Mouse (Mus musculus): Measurements from ENCODE around the gene Nudt22. TPM values are rescaled to one million over a fixed set of nuclear protein-coding genes. Genes with fewer than 3 reads are reported as not detected.

Nudt22 gene
- total RNA-seq, 1 experiment from 2014 or later, result 9.9 TPM

DNA sequence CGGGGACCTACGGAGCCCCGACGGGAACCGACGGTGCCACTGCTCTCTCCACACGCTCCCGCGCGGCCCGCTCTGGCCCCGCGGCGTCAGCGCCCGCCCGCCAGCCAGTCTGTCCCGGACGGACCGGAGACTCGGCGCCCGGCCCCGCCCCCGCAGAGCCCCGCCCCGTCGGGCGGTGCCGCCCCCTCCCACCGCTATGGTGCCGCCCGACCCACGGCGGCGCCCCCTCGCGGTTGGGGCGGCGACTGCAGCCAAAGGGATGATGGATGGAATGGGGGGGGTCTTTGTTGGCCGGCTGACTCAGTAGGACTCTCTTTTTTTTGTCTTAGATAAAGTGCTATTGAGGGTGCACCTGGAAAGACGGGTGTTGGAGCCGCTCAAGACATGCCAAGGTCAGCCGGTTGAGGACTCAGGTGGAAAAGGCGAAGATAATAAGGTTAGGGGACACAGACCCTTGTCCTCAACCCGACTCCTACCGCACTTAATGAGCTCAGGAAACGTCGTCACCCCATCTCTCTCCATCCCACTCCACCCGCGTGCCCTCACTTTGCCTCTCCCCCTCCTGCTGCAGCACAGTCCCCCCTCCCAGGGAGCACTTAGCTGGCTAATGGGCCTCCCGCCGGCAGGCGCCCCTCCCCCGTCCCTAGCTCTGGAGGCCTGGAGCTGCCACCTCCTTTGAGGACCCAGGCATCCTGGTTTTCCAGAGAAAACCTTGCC is 26.1 kb downstream of the Nudt22 start:
- ATAC-seq (replicated peaks in 1 of 2; ENCODE audit: insufficient read depth in 1 of 2, low FRiP score in 2 of 2, low TSS enrichment in 1 of 2, low read depth in 1 of 2, poor library complexity in 2 of 2, severe bottlenecking in 2 of 2), result peak in 1 of 2 experiments; percentile 18; a peak in 1 of 4 replicates

DNA sequence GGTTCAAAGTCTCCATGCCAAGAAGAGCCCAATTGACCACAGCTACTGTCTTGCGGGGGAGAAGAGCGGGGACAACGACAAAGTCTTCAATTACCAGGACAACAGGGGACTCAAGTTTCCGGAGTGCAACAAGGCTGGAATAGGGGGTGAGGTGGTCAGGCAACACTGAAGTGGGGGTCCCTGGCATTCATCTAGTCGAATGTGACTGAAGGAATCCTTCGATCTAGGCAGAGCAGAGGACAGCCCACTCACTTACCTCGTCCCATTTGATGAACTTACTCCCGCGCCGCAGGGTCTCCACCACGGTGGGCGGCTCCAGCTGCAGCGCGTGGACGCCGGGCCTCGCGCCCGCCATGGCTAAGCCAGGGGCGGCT is 26.6 kb downstream of the Nudt22 start:
- no peak for ATAC-seq (replicated peaks in 1 of 2; ENCODE audit: insufficient read depth in 1 of 2, low FRiP score in 2 of 2, low TSS enrichment in 1 of 2, low read depth in 1 of 2, poor library complexity in 2 of 2, severe bottlenecking in 2 of 2)

GRCm38 (mm10) chr19:6968491-6969271 is 27.2 kb downstream of the Nudt22 start:
- ATAC-seq (replicated peaks in 1 of 2; ENCODE audit: insufficient read depth in 1 of 2, low FRiP score in 2 of 2, low TSS enrichment in 1 of 2, low read depth in 1 of 2, poor library complexity in 2 of 2, severe bottlenecking in 2 of 2), result no peak

GRCm38 (mm10) chr19:6956461-6956860 is 39.5 kb downstream of the Nudt22 start:
- ATAC-seq (replicated peaks in 1 of 2; ENCODE audit: insufficient read depth in 1 of 2, low FRiP score in 2 of 2, low TSS enrichment in 1 of 2, low read depth in 1 of 2, poor library complexity in 2 of 2, severe bottlenecking in 2 of 2), result no peak

GRCm38 (mm10) chr19:6955424-6955823 is 40.5 kb downstream of the Nudt22 start:
- ATAC-seq (replicated peaks in 1 of 2; ENCODE audit: insufficient read depth in 1 of 2, low FRiP score in 2 of 2, low TSS enrichment in 1 of 2, low read depth in 1 of 2, poor library complexity in 2 of 2, severe bottlenecking in 2 of 2), result no peak

GRCm38 (mm10) chr19:6954046-6954445 is 41.9 kb downstream of the Nudt22 start:
- ATAC-seq (replicated peaks in 1 of 2; ENCODE audit: insufficient read depth in 1 of 2, low FRiP score in 2 of 2, low TSS enrichment in 1 of 2, low read depth in 1 of 2, poor library complexity in 2 of 2, severe bottlenecking in 2 of 2), result no peak

DNA sequence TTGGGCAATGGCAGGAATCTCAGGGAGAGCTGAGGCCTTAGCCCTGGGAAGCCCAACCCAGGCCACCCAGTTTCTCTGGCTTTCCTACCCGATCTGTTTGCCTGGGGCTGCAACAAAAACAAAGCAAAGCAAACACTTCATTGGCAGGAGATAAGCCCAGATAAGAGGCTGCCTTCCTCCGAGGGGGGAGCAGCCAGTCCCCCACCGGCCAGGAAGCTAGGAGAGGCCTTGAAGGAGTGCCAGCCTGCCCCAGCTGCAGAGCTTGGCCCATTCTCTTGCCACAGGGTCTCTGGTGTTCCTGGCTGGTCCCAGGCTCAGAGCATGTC is 43.2 kb downstream of the Nudt22 start:
- no peak for ATAC-seq (replicated peaks in 1 of 2; ENCODE audit: insufficient read depth in 1 of 2, low FRiP score in 2 of 2, low TSS enrichment in 1 of 2, low read depth in 1 of 2, poor library complexity in 2 of 2, severe bottlenecking in 2 of 2)

DNA sequence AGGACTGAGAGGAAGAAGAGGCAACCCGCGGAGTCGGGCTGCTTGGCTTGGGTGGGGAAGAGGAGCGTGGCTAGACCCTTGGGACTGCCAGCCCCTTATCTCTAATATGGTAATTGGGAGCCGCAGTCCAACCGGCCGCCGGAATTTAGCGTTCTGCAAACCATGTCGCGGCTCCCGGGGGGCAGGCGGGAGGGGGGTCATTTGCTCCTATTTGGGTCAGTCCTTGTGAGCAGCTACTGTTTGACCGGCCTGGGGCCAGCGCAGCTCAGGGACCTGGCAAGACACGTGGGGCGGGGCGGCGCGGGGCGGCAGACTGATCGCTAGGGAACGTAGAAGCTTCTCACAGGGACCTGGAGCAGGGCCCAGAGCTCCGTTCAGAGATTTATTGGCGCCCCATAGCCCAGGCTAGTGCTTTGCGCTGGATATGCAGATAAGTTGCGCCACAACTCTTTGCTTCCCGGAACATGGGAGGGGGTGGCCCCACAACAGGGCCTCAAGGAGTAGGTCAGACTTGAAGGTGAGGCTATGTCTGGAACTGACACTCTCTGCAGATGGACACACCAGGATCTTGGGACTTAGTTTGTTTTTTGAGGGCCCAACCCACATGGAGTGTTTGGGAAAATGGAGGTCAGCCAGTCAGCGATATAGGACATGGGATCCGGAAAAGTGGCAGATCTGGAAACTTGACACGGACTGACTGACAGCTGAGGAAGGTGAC is 43.8 kb downstream of the Nudt22 start:
- ATAC-seq (replicated peaks in 1 of 2; ENCODE audit: insufficient read depth in 1 of 2, low FRiP score in 2 of 2, low TSS enrichment in 1 of 2, low read depth in 1 of 2, poor library complexity in 2 of 2, severe bottlenecking in 2 of 2), result peak; percentile 8 to 13; a peak in 2 of 4 replicates

GRCm38 (mm10) chr19:6951381-6951968 is 44.4 kb downstream of the Nudt22 start:
- ATAC-seq (replicated peaks in 1 of 2; ENCODE audit: insufficient read depth in 1 of 2, low FRiP score in 2 of 2, low TSS enrichment in 1 of 2, low read depth in 1 of 2, poor library complexity in 2 of 2, severe bottlenecking in 2 of 2), result peak; percentile 64 to 79

DNA sequence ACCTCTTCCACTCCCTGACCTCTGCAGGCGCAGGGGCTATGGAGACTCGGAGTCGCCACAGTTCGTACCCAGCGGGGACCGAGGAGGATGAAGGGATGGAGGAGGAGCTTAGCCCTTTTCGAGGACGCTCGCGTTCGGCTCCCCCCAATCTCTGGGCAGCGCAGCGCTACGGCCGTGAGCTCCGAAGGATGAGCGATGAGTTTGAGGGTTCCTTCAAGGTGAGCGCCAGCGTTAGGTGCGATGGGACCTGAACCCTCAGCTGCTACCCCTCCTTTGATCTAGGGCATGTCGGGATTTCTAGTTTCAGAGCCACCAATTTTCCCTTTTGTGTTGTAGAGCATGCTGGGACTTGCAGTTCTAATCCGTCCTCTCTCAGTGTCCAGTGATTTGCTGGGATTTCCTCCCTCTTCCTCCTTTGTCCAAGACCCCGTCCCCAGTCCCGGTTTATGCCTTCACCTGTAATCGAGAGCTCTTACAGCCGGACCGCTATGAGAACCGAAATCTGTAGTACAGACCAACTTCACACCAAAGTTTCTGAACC is 45.2 kb downstream of the Nudt22 start:
- peak in 1 of 2 experiments; percentile 13; a peak in 2 of 4 replicates for ATAC-seq (replicated peaks in 1 of 2; ENCODE audit: insufficient read depth in 1 of 2, low FRiP score in 2 of 2, low TSS enrichment in 1 of 2, low read depth in 1 of 2, poor library complexity in 2 of 2, severe bottlenecking in 2 of 2)

DNA sequence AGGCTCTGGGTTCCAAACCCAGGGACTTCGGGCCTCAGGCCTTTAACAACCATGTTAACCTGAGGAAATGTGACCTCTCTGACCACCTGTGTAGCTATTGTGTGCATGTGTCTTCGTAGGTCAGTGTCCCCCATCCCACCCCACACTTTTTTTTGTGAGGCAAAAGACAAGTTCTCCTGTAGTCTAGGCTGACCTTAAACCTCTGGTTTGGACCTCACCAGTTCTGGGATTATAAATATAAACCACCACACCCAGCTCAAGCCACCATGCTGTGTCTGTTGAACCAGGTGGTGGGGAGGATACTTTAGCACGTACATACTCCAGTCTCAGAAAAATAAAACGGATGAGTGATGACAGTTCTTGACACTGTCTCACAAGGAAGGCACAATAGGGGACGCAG is 46.0 kb downstream of the Nudt22 start:
- no peak for ATAC-seq (replicated peaks in 1 of 2; ENCODE audit: insufficient read depth in 1 of 2, low FRiP score in 2 of 2, low TSS enrichment in 1 of 2, low read depth in 1 of 2, poor library complexity in 2 of 2, severe bottlenecking in 2 of 2)

GRCm38 (mm10) chr19:6949532-6949931 is 46.4 kb downstream of the Nudt22 start:
- ATAC-seq (replicated peaks in 1 of 2; ENCODE audit: insufficient read depth in 1 of 2, low FRiP score in 2 of 2, low TSS enrichment in 1 of 2, low read depth in 1 of 2, poor library complexity in 2 of 2, severe bottlenecking in 2 of 2), result no peak

DNA sequence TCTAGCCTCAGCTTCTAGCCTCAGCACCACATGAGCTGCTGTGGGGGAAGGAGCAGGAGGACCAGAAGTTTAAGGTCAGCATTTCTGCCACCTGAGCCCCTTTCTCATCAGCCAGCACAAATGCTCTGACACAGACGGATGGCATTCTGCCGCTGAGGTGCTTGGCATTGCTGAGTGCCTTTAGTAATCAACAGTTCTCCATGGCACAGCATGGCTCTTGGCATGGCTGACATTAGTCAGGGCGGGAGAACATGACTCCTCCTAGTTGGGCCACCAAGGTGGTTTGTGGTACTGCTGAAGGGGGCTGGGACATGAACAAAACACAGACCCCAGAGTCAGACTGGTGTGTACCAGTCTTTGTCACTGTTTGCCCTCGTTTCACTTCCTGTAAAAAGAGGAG is 47.7 kb downstream of the Nudt22 start:
- ATAC-seq (replicated peaks in 1 of 2; ENCODE audit: insufficient read depth in 1 of 2, low FRiP score in 2 of 2, low TSS enrichment in 1 of 2, low read depth in 1 of 2, poor library complexity in 2 of 2, severe bottlenecking in 2 of 2), result no peak

DNA sequence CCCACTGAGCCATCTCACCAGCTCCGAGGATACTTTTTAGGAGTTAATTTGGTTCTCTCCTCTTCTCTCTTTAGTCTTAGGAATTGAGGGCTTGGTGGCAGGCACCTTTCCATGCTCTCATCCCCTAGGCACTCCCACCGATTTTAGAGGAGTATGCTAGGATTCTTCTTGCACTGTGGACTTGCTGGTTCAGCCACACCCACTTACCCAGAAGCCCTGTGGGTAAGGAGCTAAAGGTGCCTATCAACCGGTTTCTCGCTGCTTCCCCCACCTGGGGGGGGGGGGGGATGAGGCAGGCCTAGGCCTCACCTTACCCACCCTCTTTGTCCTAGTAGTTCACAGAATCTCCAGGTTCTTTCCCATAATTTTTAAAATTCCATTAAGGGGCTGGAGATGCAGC is 48.2 kb downstream of the Nudt22 start:
- no peak for ATAC-seq (replicated peaks in 1 of 2; ENCODE audit: insufficient read depth in 1 of 2, low FRiP score in 2 of 2, low TSS enrichment in 1 of 2, low read depth in 1 of 2, poor library complexity in 2 of 2, severe bottlenecking in 2 of 2)

GRCm38 (mm10) chr19:6943709-6944108 is 52.2 kb downstream of the Nudt22 start:
- ATAC-seq (replicated peaks in 1 of 2; ENCODE audit: insufficient read depth in 1 of 2, low FRiP score in 2 of 2, low TSS enrichment in 1 of 2, low read depth in 1 of 2, poor library complexity in 2 of 2, severe bottlenecking in 2 of 2), result no peak
